Mouse (Mus musculus) C2C12 (cell line): ENCODE results near the gene Prdx3. TPM values are rescaled to one million over a fixed set of nuclear protein-coding genes. Genes with fewer than 3 reads are reported as not detected.

Experiments
- H3K27me3 ChIP-seq: one replicate; pipeline ENCODE4 v1.6.1; 2011; ENCODE audit not compliant: control insufficient read depth, insufficient read depth, insufficient read length
- H3K36me3 ChIP-seq: one replicate; pipeline ENCODE4 v1.6.1; 2011; ENCODE audit not compliant: control insufficient read depth, insufficient read depth
- H3K4me3 ChIP-seq: one replicate; pipeline ENCODE4 v1.5.1; 2011; ENCODE audit warnings: mild to moderate bottlenecking, control low read depth; ENCODE audit not compliant: poor library complexity, insufficient read depth, severe bottlenecking
- H3K79me2 ChIP-seq: one replicate; pipeline ENCODE4 v1.6.1; 2011; ENCODE audit not compliant: control insufficient read depth, insufficient read depth
- H3K79me3 ChIP-seq: one replicate; pipeline ENCODE4 v1.6.1; 2011; ENCODE audit warnings: low read depth, control low read depth
- H3ac ChIP-seq: one replicate; pipeline ENCODE3; 2011; ENCODE audit warnings: low read depth; ENCODE audit not compliant: control insufficient read depth, insufficient read length
- CEBPB ChIP-seq: IDR thresholded peaks from one replicate; pipeline ENCODE4 v1.6.1; 2011; ENCODE audit warnings: low read depth, mild to moderate bottlenecking, control low read depth, moderate library complexity
- CTCF ChIP-seq: IDR thresholded peaks from one replicate; pipeline ENCODE4 v1.5.1; 2011; ENCODE audit not compliant: control insufficient read depth, insufficient read depth, insufficient read length
- FOSL1 ChIP-seq: IDR thresholded peaks from one replicate; pipeline ENCODE4 v1.8.0; 2011; ENCODE audit warnings: mild to moderate bottlenecking, low read length; ENCODE audit not compliant: poor library complexity, insufficient read depth, severe bottlenecking
- MAX ChIP-seq: IDR thresholded peaks from one replicate; pipeline ENCODE4 v1.6.1; 2011; ENCODE audit warnings: mild to moderate bottlenecking, control low read depth
- MYOD1 ChIP-seq: IDR thresholded peaks from one replicate; pipeline ENCODE4 v1.6.1; 2011; ENCODE audit warnings: low read depth; ENCODE audit not compliant: control insufficient read depth, insufficient read length
- MYOG ChIP-seq: IDR thresholded peaks from one replicate; pipeline ENCODE4 v1.6.1; 2011; ENCODE audit not compliant: control insufficient read depth, insufficient read length; ENCODE audit errors: extremely low read depth
- USF1 ChIP-seq: IDR thresholded peaks from one replicate; pipeline ENCODE4 v1.6.1; 2011; ENCODE audit warnings: low read depth, mild to moderate bottlenecking, control low read depth, moderate library complexity
- long read RNA-seq, 2 experiments: library from polyadenylated mRNA; unstranded; transcript quantifications; one replicate each; pipeline ENCODE4 v2.0.0; 2019 to 2020
- polyA plus RNA-seq: library from polyadenylated mRNA; unstranded; fragments of >200 nt; fragmentation: generic; extraction: Trizol; gene quantifications from one replicate; pipeline ENCODE4 v1.2.1, GENCODE M21; 2012; ENCODE audit warnings: missing spikeins

Gene Prdx3
- 83.1 TPM for polyA plus RNA-seq
- long read RNA-seq, experiment 1, transcript Prdx3-201 (7 exons, 1,478 nt) = major isoform, 114 of 123 reads
- long read RNA-seq, experiment 1, partial matches to known transcripts = 6 of 123 reads
- long read RNA-seq, experiment 1, other reads (novel, unspliced or antisense) = 3 of 123 reads
- long read RNA-seq, experiment 2, transcript Prdx3-201 (7 exons, 1,478 nt) = major isoform, 260 of 268 reads
- long read RNA-seq, experiment 2, partial matches to known transcripts = 2 of 268 reads
- long read RNA-seq, experiment 2, other reads (novel, unspliced or antisense) = 6 of 268 reads

- H3ac ChIP-seq = peak within 1 kb of the TSS; percentile 83
- TF ChIP-seq MYOD1 (no peak), CEBPB (no peak), CTCF (no peak), MYOG (no peak), MAX (peak; percentile 44)
- peaks cover 29% of the 10 kb centered on the region for H3K36me3 ChIP-seq
- H3K79me2 ChIP-seq = peaks cover 18% of the 10 kb centered on the region
- H3K4me3 ChIP-seq = peak within 1 kb of the TSS; percentile 65
- no peaks in the 10 kb centered on the region for H3K27me3 ChIP-seq
- peaks cover 9% of the 10 kb centered on the region for H3K79me3 ChIP-seq
Observed at GRCm38 (mm10) chr19:60874064-60874694, at the start of gene Prdx3. Prdx3 (minus strand) TSS chr19:60874556.

- no peak for TF ChIP-seq FOSL1
- TF ChIP-seq MYOG = no peak
- TF ChIP-seq CEBPB = no peak
- TF ChIP-seq CTCF = no peak
- TF ChIP-seq MAX = no peak
- no peak for TF ChIP-seq MYOD1
- no peak for TF ChIP-seq USF1
- Histone ChIP-seq H3ac (no peak overlapping the region), H3K36me3 (no peaks in the 10 kb centered on the region), H3K4me3 (no peak overlapping the region), H3K27me3 (no peaks in the 10 kb centered on the region), H3K79me3 (no peaks in the 10 kb centered on the region), H3K79me2 (no peaks in the 10 kb centered on the region)
Observed at GRCm38 (mm10) chr19:60916869-60917570, 42.7 kb upstream of the Prdx3 start.

GRCm38 (mm10) chr19:60915862-60916261, 41.5 kb upstream of the Prdx3 start:
- TF ChIP-seq MYOG = no peak
- Histone ChIP-seq H3K79me3 (no peaks in the 10 kb centered on the region), H3K36me3 (no peaks in the 10 kb centered on the region), H3K79me2 (no peaks in the 10 kb centered on the region), H3K4me3 (no peak overlapping the region), H3ac (no peak overlapping the region), H3K27me3 (no peaks in the 10 kb centered on the region)

GRCm38 (mm10) chr19:60915236-60915635, 40.9 kb upstream of the Prdx3 start:
- Histone ChIP-seq H3K79me3 (no peaks in the 10 kb centered on the region), H3ac (no peak overlapping the region), H3K27me3 (no peaks in the 10 kb centered on the region), H3K79me2 (no peaks in the 10 kb centered on the region), H3K36me3 (no peaks in the 10 kb centered on the region), H3K4me3 (no peak overlapping the region)
- TF ChIP-seq USF1 (no peak), CTCF (no peak), CEBPB (no peak), MAX (no peak), MYOG (no peak), FOSL1 (no peak), MYOD1 (no peak)

- Histone ChIP-seq H3K79me3 (no peaks in the 10 kb centered on the region), H3K36me3 (no peaks in the 10 kb centered on the region), H3K79me2 (no peaks in the 10 kb centered on the region), H3K4me3 (no peak overlapping the region), H3K27me3 (no peaks in the 10 kb centered on the region), H3ac (no peak overlapping the region)
- TF ChIP-seq MYOD1 = no peak
- no peak for TF ChIP-seq MAX
- TF ChIP-seq CEBPB = no peak
- TF ChIP-seq CTCF = no peak
- no peak for TF ChIP-seq USF1
- no peak for TF ChIP-seq MYOG
Observed at GRCm38 (mm10) chr19:60911653-60912052, 37.3 kb upstream of the Prdx3 start.
